Mouse (Mus musculus) cerebellum, adult 8-10 months (tissue): ENCODE measurements around the gene Hist1h3i.
"Not testable (repeated sequence)": the region's sequence is repeated elsewhere in the genome, so short reads cannot be mapped to it uniquely, and the experiment has no call there.

Source experiments
- DNase-seq: peaks from one replicate; pipeline ENCODE4 v3.0.0; 2022

The Hist1h3i gene

GRCm38 (mm10) chr13:21783255-21783617, at the start of gene Hist1h3i:
TSS of gene Hist1h3i (minus strand) at chr13:21783370.
- DNase-seq: peak; percentile 65

DNA sequence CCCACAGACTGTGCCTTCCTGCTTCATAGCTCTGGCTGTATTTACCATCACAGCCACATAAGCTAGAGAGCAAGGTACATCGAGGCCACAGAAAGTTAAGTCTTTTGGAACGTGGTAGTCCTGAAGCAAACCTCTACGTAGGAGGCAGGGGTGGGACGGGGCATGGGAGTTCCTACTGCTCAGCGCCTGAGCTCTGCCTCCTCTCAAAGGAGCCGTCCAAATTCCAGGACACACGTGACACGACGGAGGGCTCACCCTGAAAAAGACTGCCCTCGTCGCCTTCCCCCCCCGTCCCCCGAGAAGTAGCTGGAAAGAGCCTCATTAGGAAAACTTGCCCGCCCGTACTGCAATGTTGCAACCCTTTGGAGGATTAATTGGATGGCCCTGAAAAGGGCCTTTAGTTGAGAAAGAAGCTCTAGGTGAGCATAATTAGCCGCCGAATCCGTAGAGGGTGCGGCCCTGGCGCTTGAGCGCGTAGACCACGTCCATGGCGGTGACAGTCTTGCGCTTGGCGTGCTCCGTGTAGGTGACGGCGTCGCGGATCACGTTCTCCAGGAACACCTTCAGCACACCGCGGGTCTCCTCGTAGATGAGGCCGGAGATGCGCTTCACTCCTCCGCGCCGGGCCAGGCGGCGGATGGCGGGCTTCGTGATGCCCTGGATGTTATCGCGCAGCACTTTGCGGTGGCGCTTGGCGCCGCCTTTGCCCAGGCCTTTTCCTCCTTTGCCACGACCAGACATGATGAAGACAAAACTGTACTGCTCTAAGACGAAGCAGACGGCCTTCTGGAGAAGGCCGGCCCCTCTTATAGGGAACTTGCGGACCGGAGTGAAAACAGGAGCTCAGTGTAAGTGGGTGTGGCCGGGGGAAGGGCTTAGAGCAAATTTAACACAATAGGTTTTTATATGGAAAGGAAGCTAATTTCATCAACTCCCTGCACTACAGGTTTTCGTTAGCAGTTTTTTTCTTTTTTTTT, 48.5 kb upstream of the Hist1h3i start, which contains the start of gene Hist1h4n:
TSS of gene Hist1h4n (minus strand) at position 779 of the 977 bp plus-strand sequence.
- DNase-seq: not testable (repeated sequence)

DNA sequence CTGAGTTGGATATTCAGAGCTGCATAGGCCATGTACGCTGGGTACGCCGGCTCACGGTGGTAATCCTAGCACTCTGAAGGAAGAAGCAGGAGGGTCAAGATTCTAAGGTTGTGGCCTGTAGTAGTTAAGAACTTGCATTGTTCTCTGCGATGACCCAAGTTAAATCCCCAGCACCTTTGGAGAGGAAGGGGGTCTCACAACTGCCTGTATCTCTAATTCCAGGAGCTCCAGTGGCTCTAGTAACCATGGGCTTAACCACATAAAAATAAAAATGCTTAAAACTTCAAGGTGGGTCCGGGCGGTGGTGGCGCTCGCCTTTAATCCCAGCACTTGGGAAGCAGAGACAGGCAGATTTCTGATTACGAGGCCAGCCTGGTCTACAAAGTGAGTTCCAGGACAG, 47.2 kb upstream of the Hist1h3i start:
- DNase-seq: no peak

DNA sequence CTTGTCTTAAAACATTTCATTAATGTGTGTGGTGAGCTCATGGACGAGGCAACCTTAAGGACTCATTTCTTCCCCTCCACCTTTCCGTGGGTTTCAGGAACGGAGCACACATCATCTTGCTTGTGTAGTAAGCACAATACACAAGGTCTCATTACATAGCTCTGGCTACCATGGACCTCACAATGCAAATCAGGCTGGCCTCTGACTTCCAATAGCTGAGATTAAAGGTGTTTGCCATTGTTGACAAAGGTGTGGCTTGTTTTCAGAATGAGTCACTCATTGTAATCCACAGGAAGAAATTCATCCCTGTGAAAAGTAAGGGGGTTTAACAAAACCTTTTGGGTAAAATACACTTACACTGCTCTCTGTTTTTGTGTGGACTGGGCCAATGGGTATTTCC, 45.3 kb upstream of the Hist1h3i start:
- DNase-seq: no peak

GRCm38 (mm10) chr13:21820082-21820890, 37.1 kb upstream of the Hist1h3i start:
- DNase-seq: not testable (repeated sequence)

GRCm38 (mm10) chr13:21812092-21812491, 28.9 kb upstream of the Hist1h3i start:
- not testable (repeated sequence) for DNase-seq

- DNase-seq: not testable (repeated sequence)
Measured at GRCm38 (mm10) chr13:21811539-21811938, 28.4 kb upstream of the Hist1h3i start, which contains the start of gene Hist1h4m. TSS of gene Hist1h4m (plus strand) at chr13:21811746.

GRCm38 (mm10) chr13:21811074-21811473, 27.9 kb upstream of the Hist1h3i start:
- not testable (repeated sequence) for DNase-seq

DNA sequence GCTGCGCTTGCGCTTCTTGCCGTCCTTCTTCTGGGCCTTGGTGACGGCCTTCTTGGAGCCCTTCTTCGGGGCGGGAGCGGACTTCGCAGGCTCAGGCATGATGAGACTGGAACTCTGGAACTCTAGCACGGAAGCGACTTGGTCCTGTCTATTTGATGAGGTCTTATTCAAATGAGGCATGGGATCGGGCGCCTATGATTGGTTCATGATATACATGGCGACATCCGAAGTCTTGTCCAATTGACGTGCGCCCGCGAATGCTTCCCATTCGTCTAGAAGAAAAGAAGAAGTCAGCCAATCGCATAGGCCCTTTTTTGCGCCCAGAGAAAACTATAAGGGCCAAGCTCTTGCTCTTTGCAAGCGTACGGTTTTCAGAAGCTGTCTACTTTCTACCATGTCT, 26.9 kb upstream of the Hist1h3i start, which contains the start of the genes Hist1h2bq and Hist1h2ao:
TSS of gene Hist1h2bq (minus strand) at position 125 of the 400 bp plus-strand sequence.
TSS of gene Hist1h2ao (plus strand) at position 393 of the 400 bp plus-strand sequence.
- DNase-seq: not testable (repeated sequence)

DNA sequence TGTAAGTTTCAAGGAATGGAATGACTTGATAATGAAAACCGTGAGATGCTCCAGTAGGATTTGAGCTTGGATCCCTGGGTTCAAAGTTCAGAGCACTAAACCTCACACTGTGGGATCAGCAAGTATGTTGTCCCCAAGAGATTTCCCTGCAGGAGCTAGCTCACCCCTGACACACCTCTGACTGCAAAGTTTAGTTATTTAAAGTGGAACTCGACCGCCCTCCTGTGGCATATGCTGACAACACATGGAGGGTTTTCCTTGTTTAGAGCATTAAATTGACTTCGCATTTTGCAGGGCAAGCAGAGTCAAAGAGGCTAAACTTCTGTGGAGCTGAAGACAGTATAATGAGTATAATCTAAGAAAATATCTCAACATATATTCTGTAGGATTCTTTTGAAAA, 19.9 kb upstream of the Hist1h3i start:
- DNase-seq: not testable (repeated sequence)

DNA sequence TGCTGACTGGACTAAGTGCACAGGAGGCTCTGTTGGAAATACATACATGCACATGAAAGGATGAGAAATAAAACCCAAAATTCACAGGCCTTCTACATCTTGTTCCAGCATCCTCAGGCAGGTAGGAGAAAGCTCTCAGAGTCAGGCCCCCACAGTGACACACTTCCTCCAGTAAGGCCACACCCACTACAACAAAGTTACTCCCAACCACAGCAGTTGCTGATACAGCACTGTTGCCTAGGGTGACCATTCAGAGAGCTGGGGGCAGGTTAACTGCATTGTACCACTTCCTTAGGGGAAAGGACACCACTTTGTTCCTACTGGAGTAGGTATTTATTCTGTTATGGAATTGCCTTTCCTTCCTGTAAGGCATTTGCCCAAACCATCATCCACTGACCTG, 14.0 kb upstream of the Hist1h3i start:
- not testable (repeated sequence) for DNase-seq

GRCm38 (mm10) chr13:21795584-21795983, 12.4 kb upstream of the Hist1h3i start:
- no peak for DNase-seq

DNA sequence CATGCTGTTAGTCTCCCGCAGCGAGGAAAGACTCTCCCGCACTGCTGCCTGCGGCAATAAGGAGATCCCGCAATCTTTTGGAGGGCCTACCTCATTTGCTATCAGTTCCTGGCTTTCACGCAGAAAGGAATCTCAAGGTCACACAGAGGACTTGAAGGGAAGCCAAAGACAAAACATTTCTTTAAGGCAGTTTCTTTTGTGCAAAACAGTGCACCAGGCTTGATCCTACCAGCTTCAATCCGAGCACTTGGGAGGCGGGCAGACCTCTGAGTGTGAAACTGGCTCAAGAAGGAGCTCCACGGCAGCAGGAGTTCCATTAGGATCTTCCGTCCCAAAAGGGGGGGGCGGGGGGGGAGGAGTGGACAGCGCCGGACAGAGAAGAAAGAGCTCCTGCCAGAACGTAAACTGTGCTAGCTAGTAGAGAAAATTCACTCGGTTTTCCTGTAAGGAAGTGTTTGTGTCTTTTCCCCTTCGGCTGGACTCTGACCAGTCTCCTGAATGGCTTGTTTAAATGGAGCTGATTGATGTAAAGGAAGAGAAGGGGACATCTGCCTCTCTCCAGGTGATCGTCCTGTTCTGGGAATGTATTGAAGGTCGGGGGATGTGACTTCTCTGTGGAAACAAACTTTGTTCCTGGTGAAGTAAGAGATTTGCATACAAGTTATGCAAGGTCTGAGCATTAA, 7.6 kb upstream of the Hist1h3i start:
- no peak for DNase-seq

GRCm38 (mm10) chr13:21789925-21790324, 6.8 kb upstream of the Hist1h3i start:
- no peak for DNase-seq

- DNase-seq: no peak
Measured at GRCm38 (mm10) chr13:21787760-21788593, 4.8 kb upstream of the Hist1h3i start.

GRCm38 (mm10) chr13:21786899-21787629, 3.9 kb upstream of the Hist1h3i start, which contains the start of the genes Hist1h2an and Hist1h2bp:
TSS of gene Hist1h2an (minus strand) at chr13:21787218.
TSS of gene Hist1h2bp (plus strand) at chr13:21787461.
- DNase-seq: peak; percentile 93

GRCm38 (mm10) chr13:21786189-21786898, 3.2 kb upstream of the Hist1h3i start:
- DNase-seq: no peak

GRCm38 (mm10) chr13:21784311-21784710, 1.1 kb upstream of the Hist1h3i start:
- no peak for DNase-seq

DNA sequence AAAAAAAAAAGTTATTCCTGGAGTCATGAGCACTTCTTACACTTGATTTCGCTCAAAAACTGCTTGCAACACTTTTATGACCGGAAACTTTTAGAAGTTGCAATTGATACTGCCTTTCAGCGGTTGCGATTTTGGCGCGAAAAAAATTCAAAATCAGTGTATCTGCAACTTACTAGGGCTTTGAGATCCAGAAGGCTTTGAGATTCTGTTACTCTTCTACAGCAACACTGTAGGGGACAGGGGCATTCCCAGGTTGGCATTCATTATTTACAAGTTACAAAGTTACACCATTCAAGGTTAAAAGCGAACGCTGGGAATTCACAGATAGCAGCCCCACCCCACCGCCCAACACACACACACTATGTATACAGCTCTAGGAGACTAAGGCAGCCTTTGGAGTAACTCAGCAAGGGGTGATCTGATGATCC, 578 bp upstream of the Hist1h3i start:
- DNase-seq: no peak
